Mouse (Mus musculus) intestine, embryonic 15.5 days (tissue): ENCODE measurements around the gene Grid2. TPM values are rescaled to one million over a fixed set of nuclear protein-coding genes. Genes with fewer than 3 reads are reported as not detected.

Experiments used
- ATAC-seq: fragments of 200-750 bp; cut with Nextera tagmentation; 2 replicates; pipeline ENCODE4 v1.8.0; 2017; ENCODE audit warnings: moderate TSS enrichment, moderate library complexity
- H3K27ac ChIP-seq: fragments of 300-500 bp; sonication (generic); 2 replicates; pipeline ENCODE4 v1.5.1; 2015; ENCODE audit warnings: mild to moderate bottlenecking, inconsistent platforms
- H3K27me3 ChIP-seq: fragments of 300-500 bp; sonication (generic); replicated peaks from 2 replicates; pipeline ENCODE4 v1.6.1; 2015; ENCODE audit warnings: inconsistent platforms
- H3K36me3 ChIP-seq: fragments of 300-500 bp; sonication (generic); 2 replicates; pipeline ENCODE4 v1.6.1; 2015; ENCODE audit warnings: inconsistent platforms
- H3K4me1 ChIP-seq: fragments of 300-500 bp; sonication (generic); replicated peaks from 2 replicates; pipeline ENCODE4 v1.6.1; 2015; ENCODE audit warnings: inconsistent platforms
- H3K4me2 ChIP-seq: fragments of 300-500 bp; sonication (generic); replicated peaks from 2 replicates; pipeline ENCODE4 v1.6.1; 2015; ENCODE audit warnings: mild to moderate bottlenecking, inconsistent platforms
- H3K4me3 ChIP-seq: fragments of 300-500 bp; sonication (generic); replicated peaks from 2 replicates; pipeline ENCODE4 v1.5.1; 2015; ENCODE audit warnings: inconsistent platforms
- H3K9ac ChIP-seq: fragments of 300-500 bp; sonication (generic); 2 replicates; pipeline ENCODE4 v1.6.1; 2015; ENCODE audit warnings: inconsistent platforms
- H3K9me3 ChIP-seq: fragments of 300-500 bp; sonication (generic); 2 replicates; pipeline ENCODE4 v1.6.1; 2016; ENCODE audit warnings: inconsistent platforms
- WGBS: fragments of 180-500 bp; shearing (Covaris S2); methylation state at CpG from one replicate; pipeline ENCODE4 v1.1.7; 2015; 5-methylcytosine and 5-hydroxymethylcytosine counted together
- polyA plus RNA-seq: library from polyadenylated mRNA; unstranded; fragments of >200 nt; fragmentation: Nextera tagmentation; extraction: Ambion mirVana; gene quantifications from 2 replicates; pipeline ENCODE4 v1.2.1, GENCODE M21; 2015

Grid2 gene
- polyA plus RNA-seq, 1 experiment from 2014 or later: 0.72 TPM

DNA sequence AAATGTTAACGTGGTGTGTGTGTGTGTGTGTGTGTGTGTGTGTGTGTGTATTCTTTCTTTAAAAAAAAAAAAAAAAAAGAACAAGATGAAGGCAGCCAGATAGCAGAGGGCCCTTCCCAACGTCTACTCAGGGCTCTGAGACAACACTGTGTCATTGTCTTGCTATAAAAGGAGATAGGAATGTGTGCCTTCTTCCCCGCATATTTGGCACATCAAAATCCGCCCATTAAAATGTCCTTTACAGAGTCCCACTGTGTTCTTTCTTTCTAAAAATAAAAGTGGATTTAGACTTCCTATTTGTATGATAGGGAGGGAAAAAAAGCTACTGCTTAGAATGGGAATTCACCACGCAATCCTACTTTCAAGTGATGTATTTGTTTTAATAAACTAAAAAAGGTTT, 691.0 kb downstream of the Grid2 start:
- Histone ChIP-seq H3K27ac (no peak overlapping the region), H3K9ac (no peak overlapping the region), H3K4me2 (no peak overlapping the region), H3K4me3 (no peak overlapping the region), H3K27me3 (no peaks in the 10 kb centered on the region), H3K36me3 (no peaks in the 10 kb centered on the region), H3K9me3 (no peaks in the 10 kb centered on the region), H3K4me1 (no peaks in the 10 kb centered on the region)
- no peak for ATAC-seq
- 48% methylated on average over 5 of the region's 5 CpGs for WGBS

DNA sequence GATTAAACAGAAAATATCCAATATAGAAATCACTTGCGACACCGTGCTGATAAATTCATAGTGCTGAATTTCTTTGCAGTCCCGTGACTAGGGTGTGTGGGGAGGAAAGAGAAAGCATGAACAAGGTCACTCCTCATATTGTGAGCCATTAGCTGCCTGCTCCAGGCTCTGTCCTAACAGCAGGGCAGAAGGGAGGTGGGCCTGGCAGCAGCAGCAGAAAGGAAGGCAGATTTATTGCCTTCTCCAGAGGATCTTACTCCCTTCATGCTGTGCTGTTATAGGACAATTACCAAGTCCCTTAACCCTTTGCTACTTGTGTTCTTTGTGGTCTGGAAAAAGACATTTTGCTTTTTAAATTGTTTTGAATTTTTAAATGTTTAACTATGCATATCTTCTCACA, 708.1 kb downstream of the Grid2 start:
- no peaks in the 10 kb centered on the region for H3K9me3 ChIP-seq
- no peaks in the 10 kb centered on the region for H3K4me1 ChIP-seq
- H3K9ac ChIP-seq: no peak overlapping the region
- H3K27ac ChIP-seq: no peak overlapping the region
- H3K27me3 ChIP-seq: no peaks in the 10 kb centered on the region
- no peak overlapping the region for H3K4me2 ChIP-seq
- no peak overlapping the region for H3K4me3 ChIP-seq
- H3K36me3 ChIP-seq: no peaks in the 10 kb centered on the region
- peak; percentile 49; the same call in 1 of the 2 replicates for ATAC-seq
- 48% methylated on average over 3 of the region's 3 CpGs for WGBS

DNA sequence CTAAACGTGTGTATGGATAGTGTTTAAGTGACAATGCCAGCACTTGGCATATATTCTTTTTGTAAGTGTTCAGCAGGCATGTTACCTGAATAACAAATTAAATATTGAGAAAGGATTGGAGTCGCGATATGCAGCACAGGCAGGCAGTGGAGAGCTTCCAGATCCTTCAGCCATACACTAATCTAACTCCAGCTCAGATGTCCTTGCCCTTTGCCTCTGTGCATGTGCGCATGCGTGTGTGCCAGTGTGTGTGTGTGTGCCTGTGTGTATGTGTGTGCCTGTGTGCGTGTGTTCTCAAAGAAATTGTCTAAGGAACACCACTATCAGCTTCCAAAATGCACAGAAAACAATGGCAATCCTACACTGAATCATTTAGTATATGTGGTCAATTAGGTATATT, 708.6 kb downstream of the Grid2 start:
- H3K27me3 ChIP-seq: no peaks in the 10 kb centered on the region
- WGBS: 54% methylated on average over 6 of the region's 6 CpGs

DNA sequence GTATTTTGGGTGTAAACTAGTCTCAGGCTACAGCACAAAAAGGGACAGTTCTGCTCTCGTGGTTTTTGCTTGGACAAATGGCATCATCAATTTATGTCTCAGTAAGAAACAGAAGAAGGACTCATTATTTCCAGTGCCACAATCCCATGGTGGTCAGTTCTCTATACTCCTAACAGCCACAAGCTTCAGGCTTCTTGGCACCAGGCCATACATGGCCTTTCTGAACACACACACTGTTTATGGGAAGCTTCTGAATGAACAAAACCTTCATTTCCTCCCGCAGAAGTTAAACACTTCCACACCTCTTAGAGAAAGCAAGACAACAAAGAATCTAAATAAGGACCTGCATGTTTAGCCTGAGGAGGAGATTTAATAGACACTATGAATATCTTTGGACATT, 709.1 kb downstream of the Grid2 start:
- no peak for ATAC-seq
- Histone ChIP-seq H3K4me2 (no peak overlapping the region), H3K36me3 (no peaks in the 10 kb centered on the region), H3K27ac (no peak overlapping the region), H3K27me3 (no peaks in the 10 kb centered on the region), H3K9me3 (no peaks in the 10 kb centered on the region), H3K9ac (no peak overlapping the region), H3K4me3 (no peak overlapping the region), H3K4me1 (no peaks in the 10 kb centered on the region)
- WGBS: 35% methylated on average over 2 of the region's 2 CpGs

More for the DNA sequence above, 708.6 kb downstream of the Grid2 start:
- no peak overlapping the region for H3K4me3 ChIP-seq
- H3K9ac ChIP-seq: no peak overlapping the region
- H3K4me1 ChIP-seq: no peaks in the 10 kb centered on the region
- ATAC-seq: no peak
- H3K9me3 ChIP-seq: no peaks in the 10 kb centered on the region
- no peak overlapping the region for H3K4me2 ChIP-seq
- H3K36me3 ChIP-seq: no peaks in the 10 kb centered on the region
- H3K27ac ChIP-seq: no peak overlapping the region

DNA sequence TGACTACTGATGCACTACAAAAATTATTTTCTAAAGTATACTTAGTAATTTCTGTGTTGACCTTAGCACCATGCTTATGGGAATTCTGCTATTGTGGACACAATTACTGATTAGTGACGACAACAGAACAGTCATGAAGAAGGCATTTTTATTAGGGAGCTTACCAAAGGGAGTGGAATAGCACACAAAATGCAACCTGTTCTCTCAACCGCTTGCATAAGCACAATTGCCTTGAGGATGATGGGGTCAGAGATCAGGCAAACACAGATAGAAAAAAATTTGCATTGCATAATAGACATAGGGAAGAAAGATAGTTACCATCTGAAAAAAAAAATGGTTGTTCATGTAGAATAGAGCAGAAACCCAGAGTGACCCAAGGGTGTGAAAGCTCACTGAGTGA, 790.4 kb downstream of the Grid2 start:
- Histone ChIP-seq H3K4me1 (no peaks in the 10 kb centered on the region), H3K4me3 (no peak overlapping the region), H3K9ac (no peak overlapping the region), H3K9me3 (no peaks in the 10 kb centered on the region), H3K27ac (no peak overlapping the region), H3K4me2 (no peak overlapping the region), H3K36me3 (no peaks in the 10 kb centered on the region), H3K27me3 (no peaks in the 10 kb centered on the region)
- peak; percentile 81 for ATAC-seq
- WGBS: 58% methylated on average over 2 of the region's 2 CpGs

DNA sequence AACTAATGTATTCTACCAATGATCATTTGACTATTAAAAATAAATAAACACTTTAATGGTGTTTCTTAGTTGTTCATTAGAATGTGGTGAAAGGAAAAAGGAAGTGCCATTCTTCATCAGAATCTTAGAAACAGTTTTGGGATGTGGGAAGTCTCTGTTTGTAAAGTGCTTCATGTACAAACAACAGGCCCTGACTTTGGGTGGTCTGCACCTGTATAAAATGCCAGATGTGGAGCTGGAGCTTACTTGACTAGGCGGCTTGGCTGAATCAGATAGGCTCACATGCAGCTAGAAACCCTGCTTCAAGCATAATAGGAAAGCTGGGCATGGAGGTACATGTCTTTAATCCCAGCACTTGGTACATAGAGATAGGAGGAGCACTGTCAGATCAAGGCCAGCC, 791.1 kb downstream of the Grid2 start:
- Histone ChIP-seq H3K27ac (no peak overlapping the region), H3K4me1 (no peaks in the 10 kb centered on the region), H3K9ac (no peak overlapping the region), H3K4me3 (no peak overlapping the region), H3K9me3 (no peaks in the 10 kb centered on the region), H3K27me3 (no peaks in the 10 kb centered on the region), H3K36me3 (no peaks in the 10 kb centered on the region), H3K4me2 (no peak overlapping the region)
- ATAC-seq: no peak
- WGBS: 66% methylated on average over 1 of the region's 1 CpGs

DNA sequence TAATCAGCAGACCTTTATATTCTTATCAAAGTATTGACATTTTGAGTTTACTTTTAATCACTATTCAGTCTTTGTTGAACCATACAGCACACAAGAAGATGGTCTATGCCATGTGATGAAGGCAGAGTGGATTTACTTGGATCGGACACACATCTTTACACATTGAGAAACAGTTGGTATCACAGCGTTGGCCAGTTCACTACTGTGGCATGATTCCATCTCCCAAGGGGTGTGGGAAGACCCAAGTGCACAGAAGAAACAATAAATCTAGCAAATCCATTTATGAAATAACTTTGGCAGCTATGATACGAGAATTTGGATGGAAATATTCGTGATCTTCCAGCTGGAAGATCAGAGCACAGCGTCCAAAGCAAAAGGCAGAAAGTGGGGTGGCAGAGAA, 792.3 kb downstream of the Grid2 start:
- WGBS: 88% methylated on average over 5 of the region's 5 CpGs
- Histone ChIP-seq H3K36me3 (no peaks in the 10 kb centered on the region), H3K4me2 (no peak overlapping the region), H3K4me1 (no peaks in the 10 kb centered on the region), H3K27me3 (no peaks in the 10 kb centered on the region), H3K4me3 (no peak overlapping the region), H3K9me3 (no peaks in the 10 kb centered on the region), H3K9ac (no peak overlapping the region), H3K27ac (no peak overlapping the region)
- ATAC-seq: no peak

DNA sequence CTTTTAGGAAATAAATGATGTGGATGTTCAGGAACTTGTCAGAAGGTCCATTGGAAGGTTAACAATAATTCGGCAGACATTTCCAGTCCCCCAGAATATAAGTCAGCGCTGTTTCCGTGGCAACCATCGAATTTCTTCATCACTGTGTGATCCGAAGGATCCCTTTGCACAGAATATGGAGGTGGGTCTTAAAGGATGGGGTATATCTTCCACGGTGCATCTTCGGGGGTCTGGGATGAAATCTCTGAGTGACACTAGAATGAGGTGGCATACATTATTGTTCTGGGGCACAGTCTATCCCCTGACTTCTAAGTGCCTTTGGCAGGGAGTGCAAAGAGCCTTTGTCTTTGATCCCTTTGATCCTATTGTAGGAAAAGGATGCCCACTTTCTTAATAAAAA, 808.2 kb downstream of the Grid2 start:
- Histone ChIP-seq H3K9ac (no peak overlapping the region), H3K4me1 (no peaks in the 10 kb centered on the region), H3K27me3 (no peaks in the 10 kb centered on the region), H3K36me3 (no peaks in the 10 kb centered on the region), H3K27ac (no peak overlapping the region), H3K9me3 (no peaks in the 10 kb centered on the region), H3K4me2 (no peak overlapping the region), H3K4me3 (no peak overlapping the region)
- 86% methylated on average over 7 of the region's 7 CpGs for WGBS
- no peak for ATAC-seq

DNA sequence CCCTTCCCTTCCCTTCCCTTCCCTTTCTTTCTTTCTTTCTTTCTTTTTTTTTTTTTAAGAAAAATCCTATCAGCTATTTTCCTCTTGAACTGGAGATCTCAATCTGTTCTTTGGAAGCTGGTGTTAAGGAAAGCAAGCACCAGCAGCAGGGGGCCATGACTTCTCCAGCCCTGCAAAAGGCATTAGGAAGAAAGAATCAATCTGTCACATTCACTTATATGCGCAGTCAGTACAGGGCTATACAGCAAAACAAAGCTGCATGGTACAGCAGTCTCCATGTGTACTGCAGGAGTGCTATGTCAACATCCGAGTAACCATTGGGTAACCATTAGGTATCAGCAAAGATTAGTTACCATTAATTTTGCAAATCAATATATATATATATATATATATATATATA, 809.0 kb downstream of the Grid2 start:
- H3K4me1 ChIP-seq: no peaks in the 10 kb centered on the region
- no peak overlapping the region for H3K4me2 ChIP-seq
- no peak for ATAC-seq
- no peak overlapping the region for H3K4me3 ChIP-seq
- H3K9me3 ChIP-seq: no peaks in the 10 kb centered on the region
- 82% methylated on average over 2 of the region's 2 CpGs for WGBS
- no peaks in the 10 kb centered on the region for H3K27me3 ChIP-seq
- no peaks in the 10 kb centered on the region for H3K36me3 ChIP-seq
- H3K27ac ChIP-seq: no peak overlapping the region
- H3K9ac ChIP-seq: no peak overlapping the region

DNA sequence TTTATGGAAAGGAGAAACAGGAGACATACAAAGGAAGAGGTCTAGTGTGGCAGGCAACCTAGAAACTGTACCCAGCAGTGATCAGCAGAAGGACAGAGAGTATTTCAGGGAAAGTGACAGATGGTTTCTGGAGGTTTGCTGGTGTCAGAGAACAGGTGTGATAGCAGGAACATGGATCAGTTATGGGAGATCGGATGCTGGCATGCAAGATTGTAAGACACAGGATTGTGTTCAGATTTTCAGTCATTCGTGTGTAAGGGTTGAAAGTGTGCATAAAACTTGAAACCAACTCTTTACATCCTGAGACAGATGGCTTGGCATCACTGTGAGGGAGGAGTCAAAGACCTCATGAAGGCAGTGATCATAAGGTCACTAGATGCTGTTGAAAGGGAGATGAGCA, 817.7 kb downstream of the Grid2 start:
- no peak for ATAC-seq
- Histone ChIP-seq H3K27ac (no peak overlapping the region), H3K9ac (no peak overlapping the region), H3K4me3 (no peak overlapping the region), H3K4me2 (no peak overlapping the region), H3K4me1 (no peaks in the 10 kb centered on the region), H3K27me3 (no peaks in the 10 kb centered on the region), H3K36me3 (no peaks in the 10 kb centered on the region), H3K9me3 (no peaks in the 10 kb centered on the region)
- 80% methylated on average over 2 of the region's 2 CpGs for WGBS

DNA sequence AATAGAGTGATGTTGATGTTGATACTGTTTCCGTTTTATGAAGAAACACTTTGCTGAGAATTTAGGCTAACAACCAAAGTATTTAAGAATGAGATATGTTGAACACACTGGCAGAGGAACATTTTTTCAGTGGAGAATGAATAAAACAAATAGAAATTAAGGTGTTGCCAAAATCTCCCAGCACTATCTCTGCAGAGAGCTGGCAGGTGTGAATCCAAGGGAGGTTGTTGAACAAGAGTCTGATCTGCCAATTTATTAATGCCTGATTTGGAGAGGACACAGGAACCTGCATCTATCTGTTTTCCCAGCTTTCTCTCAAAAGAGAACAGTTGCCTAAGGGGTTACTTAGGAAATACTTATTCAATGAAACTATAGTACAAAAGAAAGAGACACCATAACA, 822.2 kb downstream of the Grid2 start:
- Histone ChIP-seq H3K27ac (no peak overlapping the region), H3K4me3 (no peak overlapping the region), H3K36me3 (no peaks in the 10 kb centered on the region), H3K4me2 (no peak overlapping the region), H3K27me3 (no peaks in the 10 kb centered on the region), H3K4me1 (no peaks in the 10 kb centered on the region), H3K9ac (no peak overlapping the region), H3K9me3 (no peaks in the 10 kb centered on the region)
- WGBS: 83% methylated on average over 1 of the region's 1 CpGs
- ATAC-seq: no peak

DNA sequence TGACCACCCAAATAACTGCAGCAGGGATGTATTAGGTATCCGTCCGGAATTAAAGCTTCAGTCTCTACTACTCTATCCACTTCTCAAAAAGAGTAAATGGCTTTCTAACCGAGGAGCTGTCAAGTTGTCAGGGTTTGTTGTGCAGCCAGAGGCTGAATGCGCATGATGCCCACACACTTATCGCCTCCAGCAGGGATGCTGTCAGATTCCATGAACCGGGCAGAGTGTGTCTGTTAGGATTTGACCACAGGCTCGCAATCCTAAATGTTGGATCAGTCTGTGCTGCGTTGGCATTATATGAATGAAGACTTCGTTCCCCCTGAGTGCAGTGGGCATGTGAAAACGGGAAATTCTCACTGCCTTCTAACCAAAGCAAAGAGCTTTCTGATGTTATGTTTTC, 843.0 kb downstream of the Grid2 start:
- no peak overlapping the region for H3K9ac ChIP-seq
- H3K4me3 ChIP-seq: no peak overlapping the region
- no peak overlapping the region for H3K4me2 ChIP-seq
- H3K27me3 ChIP-seq: no peaks in the 10 kb centered on the region
- 84% methylated on average over 10 of the region's 10 CpGs for WGBS
- no peaks in the 10 kb centered on the region for H3K4me1 ChIP-seq
- H3K27ac ChIP-seq: no peak overlapping the region
- no peaks in the 10 kb centered on the region for H3K9me3 ChIP-seq
- H3K36me3 ChIP-seq: no peaks in the 10 kb centered on the region
- ATAC-seq: no peak

DNA sequence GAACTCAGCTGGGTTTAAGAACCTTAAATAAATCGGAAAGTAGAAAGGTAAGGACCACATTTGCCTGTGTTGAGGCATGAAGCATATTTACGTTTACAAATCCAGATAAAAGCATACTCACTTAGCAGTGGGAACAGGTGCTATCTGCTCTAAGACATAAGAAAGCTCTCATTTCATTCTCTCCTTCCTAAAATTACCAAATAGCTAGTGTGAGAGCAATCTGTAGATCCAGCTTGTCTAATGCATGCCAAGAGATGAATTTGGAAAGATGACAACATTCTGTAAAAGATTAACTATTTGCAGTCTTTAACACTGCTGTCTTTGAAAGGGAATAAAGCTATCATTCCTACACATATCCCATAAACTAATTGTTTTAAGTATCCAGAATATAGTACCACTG, 858.9 kb downstream of the Grid2 start:
- Histone ChIP-seq H3K27ac (no peak overlapping the region), H3K9ac (no peak overlapping the region), H3K4me2 (no peak overlapping the region), H3K36me3 (no peaks in the 10 kb centered on the region), H3K9me3 (no peaks in the 10 kb centered on the region), H3K4me3 (no peak overlapping the region), H3K27me3 (no peaks in the 10 kb centered on the region), H3K4me1 (no peaks in the 10 kb centered on the region)
- ATAC-seq: no peak
- WGBS: 77% methylated on average over 2 of the region's 2 CpGs

DNA sequence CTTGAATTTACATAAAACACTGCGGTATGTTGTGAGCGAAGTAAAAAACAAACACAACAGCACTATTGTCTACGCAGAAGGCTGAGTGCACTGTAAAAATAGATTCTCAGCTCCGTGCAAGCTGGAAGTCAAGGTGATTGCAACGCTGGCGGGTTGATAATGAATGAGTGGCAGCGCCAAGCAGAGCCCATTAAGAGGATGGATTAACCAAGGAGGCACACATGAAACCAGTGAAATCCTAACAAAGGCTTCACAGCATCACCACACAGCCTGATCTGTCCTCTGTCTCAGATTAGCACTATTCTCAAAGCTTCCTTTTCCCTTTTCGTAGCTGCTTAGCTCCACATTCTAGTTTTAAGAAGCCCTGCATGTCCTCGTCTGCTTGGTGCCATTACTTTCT, 880.6 kb downstream of the Grid2 start:
- no peaks in the 10 kb centered on the region for H3K9me3 ChIP-seq
- H3K27me3 ChIP-seq: no peaks in the 10 kb centered on the region
- H3K36me3 ChIP-seq: no peaks in the 10 kb centered on the region
- ATAC-seq: no peak
- no peaks in the 10 kb centered on the region for H3K4me1 ChIP-seq
- no peak overlapping the region for H3K4me2 ChIP-seq
- WGBS: 80% methylated on average over 9 of the region's 9 CpGs
- H3K4me3 ChIP-seq: no peak overlapping the region
- no peak overlapping the region for H3K27ac ChIP-seq
- no peak overlapping the region for H3K9ac ChIP-seq
